In genomic region chr7:80154689-80155088, GRCm38 (mm10) we compare ENCODE assay signal across 33 mouse cellular contexts. TPM values are rescaled to one million over a fixed set of nuclear protein-coding genes. Genes with fewer than 3 reads are reported as not detected.
A peak's percentile ranks its signal among the peaks of the same experiment; 100 is the strongest.
DNase-seq lines count a peak whose midpoint lies in the region; ATAC-seq and TF ChIP-seq lines count a peak whose summit lies in the region.
"Had no signal": no experiment of that assay in that cellular context is flagged by ENCODE, and none has a peak within 500 bp of the region (broad histone marks: within the 10 kb centered on the region; RNA-seq: fewer than 3 reads in every experiment).

No protein-coding gene starts in this region.

- peak overlapping the region; percentile 1; the same call in 1 of the 2 replicates for H3K27ac ChIP-seq in liver, postnatal 0 days (ENCODE audit: low read depth)
- H3K27ac ChIP-seq in liver, embryonic 12.5 days: no peak overlapping the region
- no peak overlapping the region for H3K27ac ChIP-seq in forebrain, embryonic 16.5 days (ENCODE audit: low read length)
- H3K27ac ChIP-seq: embryonic facial prominence, embryonic 12.5 days; heart, adult 2 months; kidney, postnatal 0 days; limb, embryonic 10.5 days; limb, embryonic 15.5 days; midbrain, embryonic 12.5 days; neural tube, embryonic 15.5 days; stomach, embryonic 15.5 days had no signal

- no peak for TF ChIP-seq EP300 in liver, postnatal 0 days (IDR thresholded peaks at IDR 0.05; ENCODE audit: low read depth)

- H3K4me2 ChIP-seq in liver, postnatal 0 days (ENCODE audit: low read depth, low read length): no peak overlapping the region
- H3K4me2 ChIP-seq in liver, embryonic 12.5 days: no peak overlapping the region
- H3K4me2 ChIP-seq in forebrain, embryonic 16.5 days (ENCODE audit: low read length): no peak overlapping the region
- H3K4me2 ChIP-seq: embryonic facial prominence, embryonic 12.5 days; limb, embryonic 15.5 days; midbrain, embryonic 12.5 days; neural tube, embryonic 15.5 days; stomach, embryonic 15.5 days had no signal

- H3K9me3 ChIP-seq in liver, postnatal 0 days (ENCODE audit: low read length): no peaks in the 10 kb centered on the region
- no peaks in the 10 kb centered on the region for H3K9me3 ChIP-seq in liver, embryonic 12.5 days (replicated peaks)
- H3K9me3 ChIP-seq in G1E (replicated peaks): 0 out of 2 replicates have a peak, but pooled peaks cover 4% of the 10 kb centered on the region
- H3K9me3 ChIP-seq in forebrain, embryonic 16.5 days (ENCODE audit: control insufficient read depth, low read length): no peaks in the 10 kb centered on the region
- H3K9me3 ChIP-seq: embryonic facial prominence, embryonic 12.5 days; limb, embryonic 10.5 days; limb, embryonic 15.5 days; midbrain, embryonic 12.5 days; neural tube, embryonic 15.5 days; stomach, embryonic 15.5 days had no signal

- H3K27me3 ChIP-seq in liver, postnatal 0 days (ENCODE audit: insufficient read depth, low read length): no peaks in the 10 kb centered on the region
- H3K27me3 ChIP-seq in liver, embryonic 12.5 days (replicated peaks): no peaks in the 10 kb centered on the region
- H3K27me3 ChIP-seq in G1E (ENCODE audit: insufficient read depth, low read length): no peaks in the 10 kb centered on the region
- no peaks in the 10 kb centered on the region for H3K27me3 ChIP-seq in forebrain, embryonic 16.5 days (replicated peaks; ENCODE audit: control insufficient read depth, insufficient read depth, low read length)
- H3K27me3 ChIP-seq: embryonic facial prominence, embryonic 12.5 days; limb, embryonic 15.5 days; megakaryocyte, embryonic 14.5 days; neural tube, embryonic 15.5 days; stomach, embryonic 15.5 days had no signal

- ATAC-seq in liver, postnatal 0 days: no peak
- ATAC-seq in liver, embryonic 12.5 days: no peak
- ATAC-seq in G1E (ENCODE audit: extremely low read depth, insufficient number of reproducible peaks, low FRiP score, poor library complexity, severe bottlenecking): peak; percentile 37; the same call in 1 of the 2 replicates
- ATAC-seq in common myeloid progenitor, adult 5-6 weeks (replicated peaks; ENCODE audit: low read depth, poor library complexity, severe bottlenecking): peak; percentile 42; the same call in 1 of the 2 replicates
- ATAC-seq in monocyte, adult 5-6 weeks (replicated peaks; ENCODE audit: insufficient number of reproducible peaks, low FRiP score, low TSS enrichment, poor library complexity, severe bottlenecking): peak; percentile 64
- no peak for ATAC-seq in forebrain, embryonic 16.5 days
- ATAC-seq: CD4-positive, CD25-positive, alpha-beta regulatory T cell, adult 4 months; forebrain, embryonic 14.5 days; hindbrain, embryonic 16.5 days had no signal

- peaks cover 27% of the 10 kb centered on the region for H3K4me1 ChIP-seq in liver, postnatal 0 days (ENCODE audit: insufficient read depth)
- peaks cover 28% of the 10 kb centered on the region for H3K4me1 ChIP-seq in liver, embryonic 12.5 days
- H3K4me1 ChIP-seq in G1E (ENCODE audit: insufficient read depth, low read depth, low read length): peaks cover 73% of the 10 kb centered on the region
- peaks cover 2% of the 10 kb centered on the region; the same call in 1 of the 2 replicates for H3K4me1 ChIP-seq in forebrain, embryonic 16.5 days (replicated peaks; ENCODE audit: control insufficient read depth, insufficient read depth, low read length)

- H3K4me3 ChIP-seq in liver, postnatal 0 days (ENCODE audit: low read depth, low read length): no peak overlapping the region
- H3K4me3 ChIP-seq in liver, embryonic 12.5 days: no peak overlapping the region
- no peak overlapping the region; the same call in 1 of the 2 replicates for H3K4me3 ChIP-seq in G1E (ENCODE audit: low read depth, low read length)
- no peak overlapping the region for H3K4me3 ChIP-seq in forebrain, embryonic 16.5 days (replicated peaks; ENCODE audit: low read length)
- H3K4me3 ChIP-seq: embryonic facial prominence, embryonic 12.5 days; heart, adult 2 months; limb, embryonic 10.5 days; limb, embryonic 15.5 days; megakaryocyte, embryonic 14.5 days; midbrain, embryonic 12.5 days; neural tube, embryonic 15.5 days; stomach, embryonic 15.5 days had no signal

- no peak overlapping the region for H3K9ac ChIP-seq in liver, postnatal 0 days (replicated peaks)
- no peak overlapping the region for H3K9ac ChIP-seq in liver, embryonic 12.5 days
- H3K9ac ChIP-seq in forebrain, embryonic 16.5 days (replicated peaks; ENCODE audit: low read depth, low read length): no peak overlapping the region
- H3K9ac ChIP-seq: embryonic facial prominence, embryonic 12.5 days; limb, embryonic 15.5 days; midbrain, embryonic 12.5 days; neural tube, embryonic 15.5 days; stomach, embryonic 15.5 days had no signal

- WGBS in liver, postnatal 0 days (ENCODE audit: insufficient replicate concordance): 57% methylated on average over 3 of the region's 3 CpGs
- 51% methylated on average over 3 of the region's 3 CpGs for WGBS in liver, embryonic 12.5 days (ENCODE audit: insufficient replicate concordance)
- 76% methylated on average over 3 of the region's 3 CpGs for WGBS in forebrain, embryonic 16.5 days

- DNase-seq in liver, postnatal 0 days: no peak
- DNase-seq in G1E (ENCODE audit: low spot score): no peak
- DNase-seq in layer of hippocampus, adult 11-12 months (ENCODE audit: low spot score): no peak
- no peak for DNase-seq in neural tube, embryonic 10.5 days (ENCODE audit: extremely low spot score, low spot score)
- DNase-seq: adrenal gland, adult 8-10 months; cerebellum, adult 11 months; cerebellum, adult 9-10 months; cerebellum, postnatal 36 days; embryo, embryonic 11 days; gastrocnemius, postnatal 25 days; heart, adult 2 months; heart, postnatal 14 days; kidney, adult 2 months; layer of hippocampus, adult 9-11 months; lung, adult 2 months; lung, postnatal 14 days; right cerebral cortex, postnatal 25 days; thymus, postnatal 14 days had no signal

- TF ChIP-seq CTCF in liver, postnatal 0 days (IDR thresholded peaks at IDR 0.05; ENCODE audit: low read depth): no peak
- TF ChIP-seq CTCF in G1E (IDR thresholded peaks at IDR 0.05; ENCODE audit: low read depth, low read length): no peak

- H3K36me3 ChIP-seq in liver, postnatal 0 days (replicated peaks; ENCODE audit: insufficient read depth, low read length): no peaks in the 10 kb centered on the region
- no peaks in the 10 kb centered on the region for H3K36me3 ChIP-seq in liver, embryonic 12.5 days
- peaks cover 4% of the 10 kb centered on the region for H3K36me3 ChIP-seq in G1E (replicated peaks)
- H3K36me3 ChIP-seq in forebrain, embryonic 16.5 days (ENCODE audit: control insufficient read depth, insufficient read depth): no peaks in the 10 kb centered on the region
- H3K36me3 ChIP-seq: embryonic facial prominence, embryonic 12.5 days; limb, embryonic 10.5 days; limb, embryonic 15.5 days; midbrain, embryonic 12.5 days; neural tube, embryonic 15.5 days; stomach, embryonic 15.5 days had no signal

RNA-seq across cellular contexts. Expression of gene Sema4b, which starts 32.0 kb away (rescaled TPM):
- 11.7 and 13.5 TPM in 2 replicates for polyA plus RNA-seq in liver, postnatal 0 days (2015; fragmentation: Nextera tagmentation; extraction: Ambion mirVana)
- 16.9 and 17.9 TPM in 2 replicates for polyA plus RNA-seq in liver, embryonic 12.5 days (2016; fragmentation: Nextera tagmentation; extraction: Ambion mirVana)
- total RNA-seq in G1E (2014; fragmentation: Nextera tagmentation) (35.6 and 69.0 TPM in 2 replicates), G1E (2017) (21.7 and 23.9 TPM in 2 replicates)
- polyA plus RNA-seq in G1E (2012): 19.0 and 26.5 TPM in 2 replicates
- 4.8 and 6.3 TPM in 2 replicates for total RNA-seq in common myeloid progenitor, adult 5-6 weeks (2017)
- 7.4 to 9.3 TPM (median 9.1 TPM) in 3 replicates for total RNA-seq in monocyte, adult 5-6 weeks (2017)
- polyA plus RNA-seq in forebrain, embryonic 16.5 days (2015; fragmentation: Nextera tagmentation; extraction: Ambion mirVana): 20.6 and 26.6 TPM in 2 replicates

RNA-seq across cellular contexts. Expression of gene Idh2, which starts 39.5 kb away (rescaled TPM):
- 183 and 184 TPM in 2 replicates for polyA plus RNA-seq in liver, postnatal 0 days (2015; fragmentation: Nextera tagmentation; extraction: Ambion mirVana)
- polyA plus RNA-seq in liver, embryonic 12.5 days (2016; fragmentation: Nextera tagmentation; extraction: Ambion mirVana): 158 and 160 TPM in 2 replicates
- total RNA-seq in G1E (2014; fragmentation: Nextera tagmentation): 58.5 and 87.5 TPM in 2 replicates
- total RNA-seq in G1E (2017): 98.7 and 106 TPM in 2 replicates
- polyA plus RNA-seq in G1E (2012): 90.0 and 114 TPM in 2 replicates
- 233 and 240 TPM in 2 replicates for total RNA-seq in common myeloid progenitor, adult 5-6 weeks (2017)
- total RNA-seq in monocyte, adult 5-6 weeks (2017): 23.3 to 27.2 TPM (median 24.2 TPM) in 3 replicates
- polyA plus RNA-seq in forebrain, embryonic 16.5 days (2015; fragmentation: Nextera tagmentation; extraction: Ambion mirVana): 286 and 298 TPM in 2 replicates

Comparison
In these comparisons a context has a peak if more than half of its experiments do, and no peak if none do; other contexts are left out.
1. ATAC-seq: peak in G1E (single experiment), common myeloid progenitor, adult 5-6 weeks (single experiment) and monocyte, adult 5-6 weeks (single experiment); none in liver, postnatal 0 days (single experiment), liver, embryonic 12.5 days (single experiment) and forebrain, embryonic 16.5 days (single experiment).